In genomic region chr12:71702181-71702580, GRCm38 (mm10) we compare ENCODE assay signal across 14 mouse cellular contexts.
DNase-seq lines count a peak whose midpoint lies in the region; ATAC-seq and TF ChIP-seq lines count a peak whose summit lies in the region.
"Had no signal": no experiment of that assay in that cellular context is flagged by ENCODE, and none has a peak within 500 bp of the region (broad histone marks: within the 10 kb centered on the region; RNA-seq: fewer than 3 reads in every experiment).

No protein-coding gene starts in this region.

- DNase-seq in midbrain, embryonic 10.5 days (ENCODE audit: low spot score): no peak
- DNase-seq in brain, embryonic 14.5 days (ENCODE audit: low read depth): peak; percentile 56
- peak; percentile 6 for DNase-seq in yolk sac, embryonic 10.5 days (ENCODE audit: low spot score)
- DNase-seq in layer of hippocampus, postnatal 10 days (ENCODE audit: low spot score in 2 of 2): no peak
- DNase-seq: gastrocnemius, postnatal 25 days; kidney, adult 11 months had no signal

- peaks cover 9% of the 10 kb centered on the region; the same call in 1 of the 2 replicates for H3K9me3 ChIP-seq in hindbrain, embryonic 12.5 days (replicated peaks)
- H3K9me3 ChIP-seq in hindbrain, embryonic 16.5 days (ENCODE audit: control insufficient read depth, low read length): no peaks in the 10 kb centered on the region
- peaks cover 3% of the 10 kb centered on the region; the same call in 1 of the 2 replicates for H3K9me3 ChIP-seq in midbrain, embryonic 16.5 days (replicated peaks; ENCODE audit: control insufficient read depth, low read length, poor library complexity, severe bottlenecking)
- peaks cover 5% of the 10 kb centered on the region; the same call in 1 of the 2 replicates for H3K9me3 ChIP-seq in midbrain, embryonic 10.5 days (replicated peaks)

- H3K27me3 ChIP-seq in hindbrain, embryonic 12.5 days: no peaks in the 10 kb centered on the region
- no peaks in the 10 kb centered on the region for H3K27me3 ChIP-seq in hindbrain, embryonic 16.5 days (replicated peaks; ENCODE audit: control insufficient read depth, insufficient read depth, low read length)
- no peaks in the 10 kb centered on the region for H3K27me3 ChIP-seq in midbrain, embryonic 16.5 days (ENCODE audit: control insufficient read depth, insufficient read depth, low read depth, low read length)
- no peaks in the 10 kb centered on the region for H3K27me3 ChIP-seq in midbrain, embryonic 10.5 days (ENCODE audit: low read depth, poor library complexity, severe bottlenecking)
- H3K27me3 ChIP-seq: CH12.LX; heart, embryonic 12.5 days; Patski had no signal

- H3K27ac ChIP-seq in hindbrain, embryonic 12.5 days: 0 out of 2 replicates have a peak overlapping the region, but pooled peaks have one; percentile 12
- no peak overlapping the region for H3K27ac ChIP-seq in hindbrain, embryonic 16.5 days (ENCODE audit: low read depth, low read length)
- 0 out of 2 replicates have a peak overlapping the region, but pooled peaks have one; percentile 17 for H3K27ac ChIP-seq in midbrain, embryonic 16.5 days (ENCODE audit: low read length)
- no peak overlapping the region for H3K27ac ChIP-seq in midbrain, embryonic 10.5 days (replicated peaks)
- H3K27ac ChIP-seq: gastrocnemius, adult 2 months had no signal

- no peak for TF ChIP-seq POLR2A in brain, embryonic 14.5 days (IDR thresholded peaks at IDR 0.05; ENCODE audit: borderline replicate concordance, extremely low read depth, insufficient read depth, insufficient read length, poor library complexity, severe bottlenecking)

- no peak overlapping the region for H3K4me3 ChIP-seq in hindbrain, embryonic 12.5 days
- no peak overlapping the region for H3K4me3 ChIP-seq in hindbrain, embryonic 16.5 days (ENCODE audit: low read length)
- no peak overlapping the region for H3K4me3 ChIP-seq in midbrain, embryonic 16.5 days (ENCODE audit: low read depth, low read length)
- no peak overlapping the region for H3K4me3 ChIP-seq in midbrain, embryonic 10.5 days
- H3K4me3 ChIP-seq: gastrocnemius, adult 2 months; heart, embryonic 12.5 days had no signal

- H3K4me2 ChIP-seq in hindbrain, embryonic 12.5 days (replicated peaks): no peak overlapping the region
- H3K4me2 ChIP-seq in hindbrain, embryonic 16.5 days (ENCODE audit: low read length): no peak overlapping the region
- H3K4me2 ChIP-seq in midbrain, embryonic 16.5 days (ENCODE audit: low read length): no peak overlapping the region
- H3K4me2 ChIP-seq: heart, embryonic 12.5 days had no signal

- WGBS in hindbrain, embryonic 12.5 days: 86% methylated on average over 11 of the region's 11 CpGs
- WGBS in hindbrain, embryonic 16.5 days: 79% methylated on average over 11 of the region's 11 CpGs
- 78% methylated on average over 11 of the region's 11 CpGs for WGBS in midbrain, embryonic 16.5 days
- 89% methylated on average over 11 of the region's 11 CpGs for WGBS in midbrain, embryonic 10.5 days

- no peak for TF ChIP-seq CTCF in brain, embryonic 14.5 days (IDR thresholded peaks at IDR 0.05; ENCODE audit: borderline replicate concordance, extremely low read depth, insufficient read depth, insufficient read length)

- no peaks in the 10 kb centered on the region for H3K36me3 ChIP-seq in hindbrain, embryonic 12.5 days
- no peaks in the 10 kb centered on the region for H3K36me3 ChIP-seq in hindbrain, embryonic 16.5 days (ENCODE audit: control insufficient read depth, insufficient read depth, low read length)
- no peaks in the 10 kb centered on the region; the same call in 1 of the 2 replicates for H3K36me3 ChIP-seq in midbrain, embryonic 16.5 days (ENCODE audit: control insufficient read depth, insufficient read depth, low read length)
- H3K36me3 ChIP-seq in midbrain, embryonic 10.5 days: no peaks in the 10 kb centered on the region
- H3K36me3 ChIP-seq: heart, embryonic 12.5 days had no signal

- H3K4me1 ChIP-seq in hindbrain, embryonic 12.5 days: no peaks in the 10 kb centered on the region
- no peaks in the 10 kb centered on the region for H3K4me1 ChIP-seq in hindbrain, embryonic 16.5 days (ENCODE audit: control insufficient read depth, insufficient read depth, low read depth, low read length)
- H3K4me1 ChIP-seq in midbrain, embryonic 16.5 days (ENCODE audit: control insufficient read depth, insufficient read depth, low read length): no peaks in the 10 kb centered on the region
- H3K4me1 ChIP-seq in midbrain, embryonic 10.5 days: no peaks in the 10 kb centered on the region
- H3K4me1 ChIP-seq: heart, embryonic 12.5 days had no signal

- H3K9ac ChIP-seq in hindbrain, embryonic 12.5 days: no peak overlapping the region
- no peak overlapping the region for H3K9ac ChIP-seq in hindbrain, embryonic 16.5 days (ENCODE audit: low read depth, low read length)
- H3K9ac ChIP-seq in midbrain, embryonic 16.5 days (ENCODE audit: low read depth, low read length): no peak overlapping the region
- H3K9ac ChIP-seq: heart, embryonic 12.5 days had no signal

- ATAC-seq in hindbrain, embryonic 12.5 days (ENCODE audit: low FRiP score): no peak
- ATAC-seq in hindbrain, embryonic 16.5 days: no peak
- ATAC-seq in midbrain, embryonic 16.5 days: no peak
- ATAC-seq: forebrain, embryonic 16.5 days; Patski had no signal

Comparison
In these comparisons a context has a peak if more than half of its experiments do, and no peak if none do; other contexts are left out.
1. H3K27ac ChIP-seq: peak in hindbrain, embryonic 12.5 days (single experiment) and midbrain, embryonic 16.5 days (single experiment); none in hindbrain, embryonic 16.5 days (single experiment) and midbrain, embryonic 10.5 days (single experiment).
2. DNase-seq: peak in brain, embryonic 14.5 days (single experiment) and yolk sac, embryonic 10.5 days (single experiment); none in midbrain, embryonic 10.5 days (single experiment) and layer of hippocampus, postnatal 10 days (0 of 2).